Mouse (Mus musculus): ENCODE results near the gene Gm49486.

The Gm49486 gene

GRCm38 (mm10) chr15:79229058-79229821 lies at the start of gene Gm49486, which contains the start of gene Pick1:
Gene Gm49486 (plus strand): TSS chr15:79229391.
Gene Pick1 (plus strand): TSS chr15:79229173.
- DNase-seq (ENCODE audit: low read depth in 1 of 2, low spot score in 2 of 2): peak; percentile 55 to 77

- DNase-seq (ENCODE audit: low read depth in 1 of 2, low spot score in 2 of 2): no peak
Measured at GRCm38 (mm10) chr15:79185213-79185612, 44.0 kb upstream of the Gm49486 start.

- no peak for DNase-seq (ENCODE audit: low read depth in 1 of 2, low spot score in 2 of 2)
Measured at GRCm38 (mm10) chr15:79187819-79188218, 41.4 kb upstream of the Gm49486 start.

DNA sequence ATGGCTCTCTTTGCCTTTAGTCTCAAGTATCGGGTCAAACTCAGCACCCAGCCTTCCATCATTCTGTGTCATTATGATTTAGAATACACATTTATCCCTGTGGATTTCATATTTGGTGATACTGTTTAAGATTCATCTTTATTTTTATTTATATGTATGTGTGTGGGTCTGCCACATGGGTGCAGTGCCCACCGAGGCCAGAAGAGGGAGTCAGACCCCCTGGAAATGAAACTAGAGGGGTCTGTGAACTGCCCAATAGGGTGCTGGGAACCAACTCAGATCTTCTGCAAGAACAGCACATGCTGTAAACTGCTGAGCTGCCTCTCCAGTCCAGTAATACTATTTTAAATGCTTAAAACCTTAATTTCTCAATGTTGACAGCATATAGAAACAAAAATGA lies 37.8 kb upstream of the Gm49486 start:
- DNase-seq (ENCODE audit: low read depth in 1 of 2, low spot score in 2 of 2): no peak

DNA sequence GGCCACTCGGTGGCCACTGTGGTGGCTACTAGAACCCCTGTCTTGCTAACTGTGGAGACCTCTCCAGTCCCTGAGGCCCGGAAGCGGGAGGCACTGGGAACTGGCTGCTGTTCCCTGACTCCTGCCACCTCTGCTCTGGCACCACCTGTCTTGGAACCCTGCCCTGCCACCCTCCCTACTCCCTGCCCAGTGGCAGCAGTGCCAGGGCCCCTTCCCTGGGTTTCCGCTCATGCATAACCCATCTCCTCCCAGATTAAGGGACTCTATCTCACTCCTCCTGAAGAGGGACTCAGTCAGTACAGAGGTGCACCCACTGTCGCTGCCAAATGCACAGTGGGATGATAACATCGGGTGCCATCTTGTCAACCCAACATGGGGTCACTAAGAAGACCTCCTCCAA lies 36.7 kb upstream of the Gm49486 start:
- DNase-seq (ENCODE audit: low read depth in 1 of 2, low spot score in 2 of 2): no peak

GRCm38 (mm10) chr15:79192885-79193845 lies 36.0 kb upstream of the Gm49486 start:
- no peak for DNase-seq (ENCODE audit: low read depth in 1 of 2, low spot score in 2 of 2)

DNA sequence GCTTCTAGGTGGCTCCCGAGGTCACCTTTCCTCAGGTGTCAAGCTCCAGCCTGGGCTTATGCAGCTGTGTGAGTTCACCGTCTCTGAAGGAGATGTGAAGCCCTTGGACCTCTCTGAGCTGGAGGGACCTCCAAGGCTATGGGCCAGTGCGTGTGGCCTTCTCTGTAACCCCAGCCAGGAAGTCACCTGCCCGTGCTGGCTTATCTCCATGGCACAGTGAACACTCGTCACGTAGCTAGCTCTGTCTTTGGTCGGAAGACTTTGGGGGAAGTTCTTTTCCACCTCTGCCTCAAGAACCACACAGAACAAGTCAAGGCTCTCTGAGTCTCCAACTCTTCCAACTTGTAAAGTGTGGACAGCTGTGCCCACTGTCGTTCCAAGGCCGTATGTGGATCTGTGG lies 35.1 kb upstream of the Gm49486 start:
- DNase-seq (ENCODE audit: low read depth in 1 of 2, low spot score in 2 of 2): no peak

DNA sequence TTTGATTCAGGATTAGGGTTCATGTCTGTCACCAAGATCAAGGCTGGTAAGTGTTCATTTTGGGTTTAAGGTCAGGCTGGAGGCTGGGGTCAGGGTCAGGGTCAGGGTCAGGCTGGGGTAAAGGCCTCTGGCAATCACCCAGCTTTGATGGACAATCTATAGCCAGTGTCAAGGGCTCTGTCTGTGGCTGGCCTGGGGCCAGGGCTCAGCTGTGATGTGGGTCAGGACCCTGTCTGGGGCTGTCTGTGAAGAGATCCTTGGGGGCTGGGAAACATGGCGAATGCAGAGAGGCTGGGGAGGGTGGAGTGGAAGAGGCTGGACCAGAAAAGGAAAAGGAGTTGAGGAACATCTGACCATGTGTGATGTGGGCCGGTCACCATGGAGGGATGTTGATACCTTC lies 34.2 kb upstream of the Gm49486 start:
- no peak for DNase-seq (ENCODE audit: low read depth in 1 of 2, low spot score in 2 of 2)

DNA sequence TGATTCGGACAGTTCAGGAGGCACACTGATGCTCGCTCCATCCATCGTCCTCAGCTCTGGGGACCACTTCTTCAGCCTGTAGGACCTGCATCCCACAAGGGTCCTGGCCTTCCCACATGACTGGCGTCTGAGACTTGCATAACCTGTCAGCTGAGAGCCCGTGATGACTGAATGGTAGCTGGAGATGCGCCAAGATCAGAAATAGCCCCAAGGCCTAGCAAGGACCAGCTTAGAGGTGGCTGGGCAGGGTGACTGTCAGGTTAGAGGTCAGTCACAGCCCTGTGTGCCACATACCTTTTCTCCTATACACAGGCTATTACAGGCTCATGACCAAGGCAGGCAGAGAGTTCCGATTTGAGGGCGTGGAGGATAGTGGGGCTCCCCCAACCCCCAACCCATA lies 33.7 kb upstream of the Gm49486 start:
- DNase-seq (ENCODE audit: low read depth in 1 of 2, low spot score in 2 of 2): no peak

DNA sequence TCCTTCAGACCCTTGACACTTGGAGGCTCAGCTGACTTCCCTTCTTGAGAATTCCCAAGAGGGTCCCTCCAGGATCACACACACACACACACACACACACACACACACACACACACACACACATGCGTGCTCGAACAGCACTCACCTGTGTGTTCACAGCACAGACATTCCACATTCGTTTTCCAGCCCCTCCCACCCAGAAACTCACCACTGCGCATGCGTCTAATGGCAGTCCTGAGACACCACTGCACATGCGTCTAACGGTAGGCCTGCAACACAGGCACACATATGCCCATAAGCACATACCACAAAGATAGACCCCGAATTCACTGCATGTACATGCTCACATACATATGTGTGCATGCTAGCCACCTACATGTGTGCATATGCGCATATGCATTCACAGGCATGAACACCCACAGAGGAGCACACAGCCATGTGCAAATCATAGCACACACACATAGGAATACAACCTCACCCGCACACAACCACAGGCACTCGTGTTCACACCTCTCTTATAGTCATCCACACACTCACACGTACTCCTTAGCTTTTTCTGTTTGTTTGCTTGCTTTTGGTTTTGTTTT lies 29.7 kb upstream of the Gm49486 start:
- DNase-seq (ENCODE audit: low read depth in 1 of 2, low spot score in 2 of 2): no peak

DNA sequence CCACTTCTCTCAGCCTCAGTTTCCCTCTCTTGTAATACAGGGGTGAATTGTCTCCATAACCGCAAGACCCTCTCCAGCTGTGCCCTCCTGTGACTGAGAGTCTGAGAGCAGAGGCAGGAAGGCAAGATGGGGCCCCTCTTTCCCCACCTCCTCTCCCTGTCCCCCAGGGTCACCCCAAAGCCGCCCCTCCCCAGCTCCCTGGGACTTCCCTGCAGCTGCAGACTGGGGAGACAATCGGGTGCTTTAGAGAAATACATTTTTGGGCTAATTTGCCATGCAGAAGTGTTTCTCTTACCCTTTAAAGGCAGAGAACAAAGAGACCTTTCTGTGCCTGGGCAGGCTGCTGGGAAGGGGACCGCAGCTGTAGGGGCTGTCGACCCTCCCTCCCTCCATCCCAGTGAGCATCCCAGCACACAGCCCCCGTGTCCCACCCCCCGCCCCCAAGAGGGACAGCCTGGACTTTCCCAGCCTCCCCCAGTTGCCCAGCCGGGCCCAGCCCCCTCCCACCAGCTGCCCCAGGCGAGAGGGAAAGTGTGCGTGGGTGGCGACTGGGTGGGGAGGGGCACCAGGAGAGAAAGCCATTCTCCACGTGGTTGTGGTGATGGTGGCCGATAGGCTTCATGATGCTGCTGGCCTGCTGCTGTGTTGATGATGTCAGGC lies 27.6 kb upstream of the Gm49486 start:
- no peak for DNase-seq (ENCODE audit: low read depth in 1 of 2, low spot score in 2 of 2)

GRCm38 (mm10) chr15:79202575-79202974 lies 26.6 kb upstream of the Gm49486 start:
- no peak for DNase-seq (ENCODE audit: low read depth in 1 of 2, low spot score in 2 of 2)

DNA sequence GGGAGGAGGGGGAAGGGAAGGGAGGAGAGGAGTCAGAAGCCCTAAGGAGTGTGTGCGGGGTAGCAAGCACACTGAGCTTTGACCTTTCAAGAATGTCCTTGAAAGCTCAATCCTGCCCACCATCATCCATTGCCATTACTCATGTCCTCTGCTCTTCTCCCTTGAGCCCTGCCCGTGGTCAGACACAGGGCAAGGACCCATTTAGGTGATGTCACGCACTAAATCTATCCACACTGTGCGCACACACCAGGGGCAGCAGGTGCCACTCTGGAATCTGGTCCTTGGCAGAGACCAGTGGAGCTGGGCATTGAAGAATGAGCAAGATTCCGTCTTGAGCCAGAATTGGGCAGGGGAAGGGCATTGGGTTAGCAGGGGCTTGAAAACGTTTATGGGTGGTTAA lies 21.0 kb upstream of the Gm49486 start:
- DNase-seq (ENCODE audit: low read depth in 1 of 2, low spot score in 2 of 2): no peak

GRCm38 (mm10) chr15:79208758-79209439 lies 20.3 kb upstream of the Gm49486 start:
- DNase-seq (ENCODE audit: low read depth in 1 of 2, low spot score in 2 of 2): peak; percentile 67 to 75

DNA sequence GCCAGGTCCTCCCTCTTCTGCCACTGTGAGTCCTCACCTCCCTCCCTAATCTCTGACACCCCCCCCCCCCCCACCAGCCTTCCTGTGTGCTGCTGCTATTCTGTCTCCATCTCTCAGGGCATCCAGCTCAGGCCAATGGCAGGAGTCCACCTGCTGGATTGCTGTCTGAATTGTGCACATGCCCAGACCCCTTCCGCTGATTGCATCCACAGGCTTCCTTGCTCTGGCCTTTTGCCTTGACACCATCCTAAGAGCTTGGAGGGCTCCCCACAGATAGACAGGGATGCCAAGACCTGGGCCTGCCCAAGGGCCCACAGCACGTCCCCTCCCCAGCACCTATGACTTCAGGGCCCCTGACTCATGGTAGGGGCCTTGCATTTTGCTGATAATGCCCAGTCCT lies 18.8 kb upstream of the Gm49486 start:
- no peak for DNase-seq (ENCODE audit: low read depth in 1 of 2, low spot score in 2 of 2)

GRCm38 (mm10) chr15:79212750-79213446 lies 16.3 kb upstream of the Gm49486 start:
- DNase-seq (ENCODE audit: low read depth in 1 of 2, low spot score in 2 of 2): no peak

DNA sequence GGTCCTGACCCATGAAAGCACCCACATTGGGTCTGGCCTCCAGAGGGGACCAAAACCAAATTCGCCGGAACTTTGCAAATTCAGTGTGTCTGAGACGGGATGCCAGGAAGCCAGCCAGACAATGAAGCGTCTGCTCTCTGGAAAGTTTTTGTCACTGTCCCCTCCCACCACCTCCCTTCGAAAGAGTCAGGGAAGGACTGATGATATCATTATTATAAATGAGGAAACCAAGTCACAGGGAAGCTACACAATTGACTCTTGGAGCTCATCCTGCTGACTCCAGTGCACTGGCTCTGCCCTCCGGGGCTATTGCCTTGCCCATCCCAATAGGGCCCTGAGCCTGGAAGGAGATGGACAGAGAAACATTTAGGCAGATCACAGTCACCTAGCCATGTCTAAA lies 15.6 kb upstream of the Gm49486 start:
- DNase-seq (ENCODE audit: low read depth in 1 of 2, low spot score in 2 of 2): no peak

DNA sequence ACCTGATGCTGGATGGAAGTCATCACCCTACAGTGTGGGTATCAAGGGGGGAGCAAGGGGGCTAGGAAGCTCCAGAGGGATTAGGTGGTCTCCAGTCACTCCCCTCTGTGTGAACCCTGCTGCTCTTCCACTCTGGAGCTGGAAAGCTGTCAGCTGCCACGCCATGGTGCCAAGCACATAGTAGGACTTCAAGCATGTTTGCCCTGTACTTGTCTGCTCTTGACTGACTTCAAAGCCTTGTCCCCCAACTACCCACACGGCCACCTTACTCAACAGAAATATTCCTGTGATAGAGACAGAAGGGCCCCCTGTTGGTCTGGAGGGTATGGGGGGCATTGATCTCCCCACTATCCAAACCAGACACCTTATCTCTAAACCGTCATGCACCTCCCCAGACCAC lies 13.0 kb upstream of the Gm49486 start:
- DNase-seq (ENCODE audit: low read depth in 1 of 2, low spot score in 2 of 2): no peak

DNA sequence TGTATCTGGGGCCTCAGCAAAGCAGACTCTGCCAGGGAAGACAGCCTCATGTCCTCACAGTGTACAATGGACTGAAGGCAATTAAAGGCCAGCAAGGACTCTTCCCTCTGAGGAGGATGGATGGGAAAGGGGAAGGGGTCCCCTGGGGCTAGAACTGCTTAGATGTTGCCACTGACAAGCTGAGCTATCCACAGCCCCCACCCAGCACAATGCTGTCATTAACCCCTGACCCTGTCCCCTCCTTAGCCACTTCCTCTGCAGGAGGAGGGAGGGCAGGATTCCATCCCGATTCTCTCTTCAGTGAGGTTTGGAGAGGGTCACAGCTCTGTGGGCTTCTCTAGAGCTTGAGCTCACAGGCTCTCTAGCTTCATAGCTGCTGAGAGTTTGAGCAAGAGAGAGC lies 9.6 kb upstream of the Gm49486 start:
- no peak for DNase-seq (ENCODE audit: low read depth in 1 of 2, low spot score in 2 of 2)

GRCm38 (mm10) chr15:79223641-79224040 lies 5.5 kb upstream of the Gm49486 start:
- DNase-seq (ENCODE audit: low read depth in 1 of 2, low spot score in 2 of 2): no peak
